Mouse (Mus musculus): ENCODE results near the gene Dach1. TPM values are rescaled to one million over a fixed set of nuclear protein-coding genes. Genes with fewer than 3 reads are reported as not detected.

Dach1 gene
- 10.8 TPM for polyA plus RNA-seq (2014; fragmentation: Illumina TruSeq; extraction: RNeasy Lipid Tissue Mini Kit (QIAGEN cat#74804); ENCODE audit: low read depth, low replicate concordance)

GRCm38 (mm10) chr14:98169421-98170076 is at the start of gene Dach1:
Gene Dach1, minus strand, starts transcription at chr14:98169765.

